Mouse (Mus musculus): ENCODE measurements around the gene Gpr150. TPM values are rescaled to one million over a fixed set of nuclear protein-coding genes. Genes with fewer than 3 reads are reported as not detected.

The Gpr150 gene
- polyA plus RNA-seq, 1 experiment from 2014 or later: 0.13 TPM

DNA sequence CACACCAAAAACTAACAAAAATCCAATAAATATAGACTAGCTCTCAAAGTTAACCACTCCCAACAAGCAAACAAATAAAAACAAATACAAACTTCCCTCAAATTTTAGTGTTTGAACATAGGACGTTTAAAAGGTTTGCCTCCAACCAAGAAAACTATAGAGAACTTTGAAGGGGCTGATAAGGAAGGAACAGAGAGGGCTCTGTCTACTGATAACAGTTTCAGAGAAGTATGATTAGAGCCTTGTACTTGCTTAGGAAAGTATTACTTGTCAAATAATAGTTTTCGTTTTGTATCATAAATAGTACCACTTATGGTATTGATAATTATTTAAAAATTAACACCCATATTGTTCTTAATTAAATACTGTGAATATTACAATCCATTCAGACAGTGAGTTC lies 42.3 kb downstream of the Gpr150 start:
- no peak overlapping the region for H3K27ac ChIP-seq (ENCODE audit: low read depth)
- no peak overlapping the region for H3K4me2 ChIP-seq
- no peaks in the 10 kb centered on the region for H3K36me3 ChIP-seq (ENCODE audit: insufficient read depth)
- no peaks in the 10 kb centered on the region for H3K9me3 ChIP-seq (ENCODE audit: low read depth, low read length)
- no peaks in the 10 kb centered on the region for H3K27me3 ChIP-seq (ENCODE audit: insufficient read depth, low read length)
- DNase-seq (no peak), ATAC-seq (ENCODE audit: insufficient read depth) (no peak)
- TF ChIP-seq CTCF (IDR thresholded peaks at IDR 0.05; ENCODE audit: low read depth): no peak
- H3K4me1 ChIP-seq (ENCODE audit: insufficient read depth): no peaks in the 10 kb centered on the region
- WGBS: 50% methylated on average over 2 of the region's 2 CpGs
- H3K9ac ChIP-seq: no peak overlapping the region
- no peak overlapping the region for H3K4me3 ChIP-seq (ENCODE audit: low read depth, low read length)

Other genes with a start within 250 kb of the Gpr150 start
- gene Glrx, start 217.1 kb downstream of the Gpr150 start, polyA plus RNA-seq (2014; fragmentation: Nextera tagmentation; extraction: Ambion mirVana): 35.9 and 43.8 TPM in 2 replicates
- gene Rhobtb3, start 113.1 kb downstream of the Gpr150 start, polyA plus RNA-seq (2014; fragmentation: Nextera tagmentation; extraction: Ambion mirVana): 49.2 and 52.4 TPM in 2 replicates
- gene Spata9, start 89.8 kb downstream of the Gpr150 start, polyA plus RNA-seq (2014; fragmentation: Nextera tagmentation; extraction: Ambion mirVana): 0.81 and 0.82 TPM in 2 replicates
- 18.4 and 19.5 TPM in 2 replicates for gene Rfesd, start 38.3 kb downstream of the Gpr150 start, polyA plus RNA-seq (2014; fragmentation: Nextera tagmentation; extraction: Ambion mirVana)
- 7.6 and 8.1 TPM in 2 replicates for gene Arsk, start 41.7 kb upstream of the Gpr150 start, polyA plus RNA-seq (2014; fragmentation: Nextera tagmentation; extraction: Ambion mirVana)
- 19.8 and 22.1 TPM in 2 replicates for gene Ttc37, start 41.7 kb upstream of the Gpr150 start, polyA plus RNA-seq (2014; fragmentation: Nextera tagmentation; extraction: Ambion mirVana)
- gene Fam81b, start 248.1 kb upstream of the Gpr150 start, polyA plus RNA-seq (2014; fragmentation: Nextera tagmentation; extraction: Ambion mirVana): not detected in 2 replicates

All from lung, embryonic 14.5 days (tissue).